ENCODE assay signal across 8 mouse cellular contexts in the genomic region with DNA sequence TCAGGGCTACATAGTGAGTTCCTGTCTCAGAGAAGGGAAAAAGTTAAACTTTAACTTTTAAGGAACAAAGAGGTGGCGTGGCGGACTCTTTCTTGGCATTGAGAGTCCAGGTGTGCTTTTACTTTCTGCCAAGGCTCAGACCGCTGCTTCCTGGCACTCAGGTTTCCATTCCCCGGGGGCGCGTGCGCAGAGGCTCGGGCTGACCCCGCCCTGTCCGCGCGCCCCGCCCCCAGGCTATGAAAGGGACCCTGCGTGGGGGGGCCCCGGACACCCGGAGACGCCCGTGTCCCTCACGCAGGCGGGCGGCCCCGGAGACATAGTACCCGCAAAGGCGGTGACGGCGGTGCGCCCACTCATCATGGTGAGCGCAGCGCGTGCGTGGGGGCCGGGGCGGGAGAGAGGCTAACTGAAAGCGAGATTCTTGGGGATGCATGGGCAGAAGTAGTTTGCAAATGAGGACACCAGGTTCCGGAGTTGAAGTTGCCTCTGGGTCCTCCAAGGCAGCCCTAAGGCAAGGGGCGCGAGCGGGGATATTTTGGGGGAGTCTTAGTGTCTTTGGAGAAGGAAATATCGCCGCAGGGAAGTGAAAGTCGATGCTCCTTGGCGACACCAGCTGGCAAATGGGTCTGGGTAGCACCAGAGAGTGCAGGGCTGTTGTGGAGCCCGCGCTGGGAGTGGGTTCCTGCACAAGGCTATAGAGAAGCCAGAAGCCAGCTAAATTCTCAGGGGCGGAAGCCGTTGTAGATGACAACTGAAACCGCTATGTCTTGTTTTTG. TPM values are rescaled to one million over a fixed set of nuclear protein-coding genes. Genes with fewer than 3 reads are reported as not detected.
DNase-seq lines count a peak whose midpoint lies in the region; ATAC-seq and TF ChIP-seq lines count a peak whose summit lies in the region.

A gene (plus strand): TSS at position 197 of the 776 bp plus-strand sequence.

- 0 out of 2 replicates have a peak, but pooled peaks have one; percentile 48 for TF ChIP-seq POLR2A in liver, adult 2 months (IDR thresholded peaks at IDR 0.05; ENCODE audit: extremely low read depth, insufficient read depth, low read length)

- H3K4me3 ChIP-seq in heart, embryonic 12.5 days: peak within 1 kb of the TSS; percentile 75
- peak within 1 kb of the TSS; percentile 67 for H3K4me3 ChIP-seq in kidney, embryonic 16.5 days (ENCODE audit: low read length)
- H3K4me3 ChIP-seq in liver, adult 2 months (ENCODE audit: insufficient read depth, low read depth, low read length): peak within 1 kb of the TSS; percentile 82

- H3K9me3 ChIP-seq in heart, embryonic 12.5 days (replicated peaks): no peaks in the 10 kb centered on the region
- no peaks in the 10 kb centered on the region for H3K9me3 ChIP-seq in kidney, embryonic 16.5 days (ENCODE audit: low read length)

- peak within 1 kb of the TSS; percentile 31; the same call in 1 of the 2 replicates for H3K27ac ChIP-seq in heart, embryonic 12.5 days (ENCODE audit: poor library complexity, severe bottlenecking)
- peak within 1 kb of the TSS; percentile 78 for H3K27ac ChIP-seq in kidney, embryonic 16.5 days (ENCODE audit: low read length)
- peak within 1 kb of the TSS; percentile 55 for H3K27ac ChIP-seq in liver, adult 2 months (replicated peaks; ENCODE audit: insufficient read depth, low read depth, low read length)

- DNase-seq in A20 (ENCODE audit: low read depth, low spot score): peak; percentile 94
- DNase-seq in adrenal gland, postnatal 4 days (ENCODE audit: low spot score in 2 of 2): peak; percentile 55 to 70
- peak; percentile 80 for DNase-seq in liver, adult 2 months (ENCODE audit: extremely low read depth, low read depth, low spot score)
- peak; percentile 81 to 92 for DNase-seq in spleen, postnatal 4 days (ENCODE audit: low spot score in 2 of 2)

- peaks cover 10% of the 10 kb centered on the region for H3K27me3 ChIP-seq in heart, embryonic 12.5 days (replicated peaks)
- peaks cover 6% of the 10 kb centered on the region; the same call in 1 of the 2 replicates for H3K27me3 ChIP-seq in kidney, embryonic 16.5 days (ENCODE audit: insufficient read depth, low read length)
- no peaks in the 10 kb centered on the region for H3K27me3 ChIP-seq in liver, adult 2 months (ENCODE audit: control insufficient read depth, insufficient read depth, low read length)

- peaks cover 20% of the 10 kb centered on the region for H3K36me3 ChIP-seq in heart, embryonic 12.5 days
- H3K36me3 ChIP-seq in kidney, embryonic 16.5 days (ENCODE audit: insufficient read depth, low read length): 0 out of 2 replicates have a peak, but pooled peaks cover 2% of the 10 kb centered on the region
- H3K36me3 ChIP-seq in liver, adult 2 months (ENCODE audit: control insufficient read depth, insufficient read depth, low read length): no peaks in the 10 kb centered on the region

- 2% methylated on average over 47 of the region's 47 CpGs for WGBS in heart, embryonic 12.5 days
- WGBS in kidney, embryonic 16.5 days: under 1% methylated on average over 47 of the region's 47 CpGs
- 2% methylated on average over 47 of the region's 47 CpGs for WGBS in liver, adult 2 months

- H3K79me2 ChIP-seq in liver, adult 2 months (ENCODE audit: control insufficient read depth, insufficient read depth, low read length): no peaks in the 10 kb centered on the region

- H3K9ac ChIP-seq in heart, embryonic 12.5 days: peak within 1 kb of the TSS; percentile 74
- peak within 1 kb of the TSS; percentile 75 for H3K9ac ChIP-seq in kidney, embryonic 16.5 days (replicated peaks; ENCODE audit: low read length)
- peak within 1 kb of the TSS; percentile 92 for H3K9ac ChIP-seq in liver, adult 2 months (ENCODE audit: low read depth, low read length)

- peak; percentile 47; the same call in 1 of the 2 replicates for ATAC-seq in erythroblast, adult 5-6 weeks (replicated peaks; ENCODE audit: low FRiP score, poor library complexity, severe bottlenecking)
- ATAC-seq in heart, embryonic 12.5 days (ENCODE audit: insufficient number of reproducible peaks, low FRiP score): peak; percentile 83
- peak; percentile 68 for ATAC-seq in kidney, embryonic 16.5 days (ENCODE audit: low FRiP score, low TSS enrichment)
- 0 out of 2 replicates have a peak, but pooled peaks have one; percentile 14 for ATAC-seq in monocyte, adult 5-6 weeks (replicated peaks; ENCODE audit: insufficient number of reproducible peaks, low FRiP score, low TSS enrichment, poor library complexity, severe bottlenecking)

- peak within 1 kb of the TSS; percentile 82 for H3K4me2 ChIP-seq in heart, embryonic 12.5 days
- peak within 1 kb of the TSS; percentile 75 for H3K4me2 ChIP-seq in kidney, embryonic 16.5 days (replicated peaks; ENCODE audit: low read depth, low read length)

- no peak for TF ChIP-seq CTCF in liver, adult 2 months (IDR thresholded peaks at IDR 0.05; ENCODE audit: low read depth, low read length)

- peaks cover 17% of the 10 kb centered on the region for H3K4me1 ChIP-seq in heart, embryonic 12.5 days (replicated peaks)
- peaks cover 23% of the 10 kb centered on the region for H3K4me1 ChIP-seq in kidney, embryonic 16.5 days (ENCODE audit: insufficient read depth, low read length)
- H3K4me1 ChIP-seq in liver, adult 2 months (ENCODE audit: control insufficient read depth, insufficient read depth, low read length): peaks cover 3% of the 10 kb centered on the region; the same call in 1 of the 2 replicates

RNA-seq across cellular contexts. Expression of the gene that starts here (rescaled TPM):
- 10 to 100 TPM; 49.5 to 51.3 TPM for total RNA-seq in adrenal gland, postnatal 4 days (2021)
- 1.5 and 1.9 TPM in 2 replicates for total RNA-seq in erythroblast, adult 5-6 weeks (2015; ENCODE audit: low replicate concordance)
- 4.3 and 4.5 TPM in 2 replicates for total RNA-seq in erythroblast, adult 5-6 weeks (2017; ENCODE audit: low replicate concordance)
- 21.6 and 22.1 TPM in 2 replicates for polyA plus RNA-seq in heart, embryonic 12.5 days (2016; fragmentation: Nextera tagmentation; extraction: Ambion mirVana)
- 30.1 and 33.6 TPM in 2 replicates for polyA plus RNA-seq in kidney, embryonic 16.5 days (2015; fragmentation: Nextera tagmentation; extraction: Ambion mirVana)
- 10.1 and 11.6 TPM in 2 replicates for total RNA-seq in liver, adult 2 months (2014; rRNA removed)
- 11.0 and 17.3 TPM in 2 replicates for polyA plus RNA-seq in liver, adult 2 months (2012; rRNA removed)
- total RNA-seq in monocyte, adult 5-6 weeks (2017): 22.6 to 33.8 TPM (median 25.9 TPM) in 3 replicates

Comparison
In these comparisons a context has a peak if more than half of its experiments do, and no peak if none do; other contexts are left out.
1. Peak in every context shown above with its lines: DNase-seq, ATAC-seq, H3K4me3 ChIP-seq and H3K27ac ChIP-seq.
2. ATAC-seq: peak in every context shown above with its lines; median percentile 83 in heart, embryonic 12.5 days; 68 in kidney, embryonic 16.5 days; 47 in erythroblast, adult 5-6 weeks; 14 in monocyte, adult 5-6 weeks.